Mouse (Mus musculus): ENCODE data around the gene Nav2. TPM values are rescaled to one million over a fixed set of nuclear protein-coding genes. Genes with fewer than 3 reads are reported as not detected.

The Nav2 gene
- total and polyA plus RNA-seq, 3 experiments = 4.8 to 6.9 (median 6.4) TPM

- DNase-seq = peak; percentile 29
Measured at GRCm38 (mm10) chr7:49558895-49559294, 650.4 kb downstream of the Nav2 start.

DNA sequence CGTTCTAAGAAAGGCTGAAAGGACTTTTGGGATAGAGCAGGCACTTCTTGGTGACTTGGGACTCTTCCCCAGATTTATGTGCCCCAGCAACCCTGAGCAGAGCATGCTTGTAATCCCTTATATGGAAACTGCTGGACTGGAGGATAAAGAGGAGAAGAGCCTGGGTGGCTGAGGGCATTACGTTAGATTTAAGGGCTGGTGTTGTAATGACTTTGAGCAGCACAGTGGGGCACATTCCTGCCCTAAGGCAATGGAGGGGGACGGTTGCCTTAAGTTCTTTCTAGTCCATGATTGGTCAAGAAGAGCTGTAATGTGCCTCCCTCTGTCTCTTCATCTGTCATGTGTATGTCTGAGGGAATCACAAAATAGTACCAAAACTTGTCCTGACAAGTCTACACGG, 651.5 kb downstream of the Nav2 start:
- DNase-seq = no peak

DNA sequence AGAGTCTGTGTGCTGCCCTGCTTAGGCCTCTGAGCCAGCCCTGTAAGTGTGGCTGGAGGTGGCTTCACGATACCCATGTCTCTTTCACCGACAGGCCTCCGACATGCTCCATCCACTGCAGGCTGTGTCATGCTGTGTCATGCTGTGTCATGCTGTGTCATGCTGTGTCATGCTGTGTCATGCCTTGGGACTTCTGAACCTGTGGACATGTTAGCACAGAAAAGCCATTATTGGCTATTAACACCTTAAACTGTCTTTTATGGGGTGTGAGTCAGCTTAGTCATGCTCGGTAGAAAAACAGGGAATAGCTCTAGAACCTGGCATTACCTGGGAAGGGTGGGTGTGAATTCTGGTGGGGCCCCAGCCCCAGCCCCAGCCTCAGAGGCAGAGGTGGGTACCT, 653.9 kb downstream of the Nav2 start:
- DNase-seq = no peak

GRCm38 (mm10) chr7:49562851-49563250, 654.3 kb downstream of the Nav2 start:
- no peak for DNase-seq

- DNase-seq = no peak
Measured at GRCm38 (mm10) chr7:49565084-49565483, 656.6 kb downstream of the Nav2 start.

GRCm38 (mm10) chr7:49565798-49566197, 657.3 kb downstream of the Nav2 start:
- no peak for DNase-seq

GRCm38 (mm10) chr7:49567346-49568034, 659.0 kb downstream of the Nav2 start:
- no peak for DNase-seq

- DNase-seq = no peak
Measured at GRCm38 (mm10) chr7:49569646-49570045, 661.1 kb downstream of the Nav2 start.

- DNase-seq = no peak
Measured at GRCm38 (mm10) chr7:49571606-49572005, 663.1 kb downstream of the Nav2 start.

- DNase-seq = no peak
Measured at GRCm38 (mm10) chr7:49575226-49575625, 666.7 kb downstream of the Nav2 start.

DNA sequence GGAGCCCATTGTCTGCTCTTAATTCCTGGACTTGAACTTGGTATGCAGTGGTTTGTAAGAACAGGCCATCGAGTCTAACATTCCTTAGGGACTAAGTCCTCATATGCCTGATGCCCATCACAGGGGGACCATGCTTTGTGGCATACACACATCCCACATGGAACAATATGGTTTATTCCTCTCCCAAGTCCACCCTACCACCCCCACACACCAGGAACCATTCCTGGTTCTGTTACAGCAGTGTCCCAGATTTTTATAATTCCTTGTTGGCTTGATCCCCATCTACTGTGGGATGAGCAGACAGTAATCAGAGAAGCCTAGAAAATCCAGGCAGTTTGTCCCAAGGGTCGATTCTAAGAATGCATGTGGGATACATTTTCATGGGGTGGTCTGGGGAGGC, 668.6 kb downstream of the Nav2 start:
- DNase-seq = no peak

DNA sequence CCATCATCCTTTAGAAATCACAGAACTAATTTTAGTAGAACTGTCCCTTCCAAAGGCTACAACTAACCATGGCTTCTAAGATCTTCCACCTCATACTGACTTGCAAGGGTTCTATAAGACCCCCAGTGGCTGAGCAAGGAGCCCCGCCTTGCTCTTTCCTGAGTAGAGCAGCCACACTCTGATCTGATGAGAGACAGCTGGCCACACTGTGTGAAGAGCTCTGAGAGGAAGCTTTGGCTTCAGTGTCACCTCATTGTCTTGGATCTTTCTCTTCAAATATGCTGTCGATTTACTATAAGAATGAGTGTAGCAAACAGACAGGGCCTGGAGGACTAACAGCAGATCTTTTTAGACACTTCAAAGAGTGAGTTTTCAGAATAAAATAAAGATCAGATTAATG, 673.4 kb downstream of the Nav2 start:
- no peak for DNase-seq

DNA sequence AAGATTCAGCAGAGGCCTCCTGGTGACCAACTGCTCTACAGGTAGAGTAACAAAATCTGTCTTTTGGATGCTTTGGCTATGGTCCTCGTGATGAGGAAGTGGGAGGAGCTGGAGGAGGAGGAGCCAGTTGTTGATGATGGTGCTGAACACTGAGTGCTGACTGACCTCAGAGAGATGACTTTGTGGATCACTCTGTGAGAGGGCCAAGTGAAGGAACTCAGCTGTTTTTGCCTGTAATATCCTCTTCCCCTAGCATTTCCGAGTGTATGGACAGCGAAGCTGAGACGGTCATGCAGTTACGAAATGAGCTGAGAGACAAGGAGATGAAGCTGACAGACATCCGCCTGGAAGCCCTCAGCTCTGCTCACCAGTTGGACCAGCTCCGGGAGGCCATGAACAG, 674.0 kb downstream of the Nav2 start:
- no peak for DNase-seq

GRCm38 (mm10) chr7:49583176-49583575, 674.7 kb downstream of the Nav2 start:
- DNase-seq = no peak

DNA sequence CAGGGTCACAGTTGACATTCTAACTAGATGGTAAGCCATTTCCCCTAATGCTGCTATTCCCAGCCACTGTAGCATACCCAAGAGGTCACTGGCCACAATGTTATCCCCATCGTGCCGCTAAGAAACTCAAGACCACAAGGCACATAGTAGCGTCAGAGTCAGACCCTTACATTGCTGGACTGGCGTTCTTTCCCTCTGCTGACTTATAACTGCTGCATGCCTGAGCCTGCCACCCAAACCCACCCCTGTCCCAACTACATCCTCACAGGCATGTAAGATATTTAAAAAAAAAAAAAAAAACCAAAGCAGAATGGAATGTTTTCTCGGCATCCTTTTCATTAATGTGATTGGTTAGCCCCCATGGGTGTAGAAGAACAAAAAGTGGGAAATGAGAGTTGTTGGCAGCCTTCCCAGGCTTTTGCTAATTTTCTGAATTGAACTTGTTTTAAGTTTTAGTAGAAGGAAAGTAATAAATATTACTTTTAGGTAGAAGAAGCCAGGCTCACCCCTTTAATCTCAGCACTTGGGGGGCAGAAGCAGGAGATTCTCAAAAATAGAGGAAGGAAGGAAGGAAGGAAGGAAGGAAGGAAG, 678.1 kb downstream of the Nav2 start:
- no peak for DNase-seq

- no peak for DNase-seq
Measured at GRCm38 (mm10) chr7:49589635-49590034, 681.1 kb downstream of the Nav2 start.

GRCm38 (mm10) chr7:49597776-49598175, 689.3 kb downstream of the Nav2 start:
- DNase-seq = no peak

- DNase-seq = no peak
Measured at GRCm38 (mm10) chr7:49598225-49598624, 689.7 kb downstream of the Nav2 start.

GRCm38 (mm10) chr7:49599950-49600349, 691.4 kb downstream of the Nav2 start:
- no peak for DNase-seq

- peak; percentile 69 for DNase-seq
Measured at GRCm38 (mm10) chr7:49601191-49601975, 692.9 kb downstream of the Nav2 start.

- DNase-seq = no peak
Measured at GRCm38 (mm10) chr7:49604244-49604643, 695.7 kb downstream of the Nav2 start.

DNA sequence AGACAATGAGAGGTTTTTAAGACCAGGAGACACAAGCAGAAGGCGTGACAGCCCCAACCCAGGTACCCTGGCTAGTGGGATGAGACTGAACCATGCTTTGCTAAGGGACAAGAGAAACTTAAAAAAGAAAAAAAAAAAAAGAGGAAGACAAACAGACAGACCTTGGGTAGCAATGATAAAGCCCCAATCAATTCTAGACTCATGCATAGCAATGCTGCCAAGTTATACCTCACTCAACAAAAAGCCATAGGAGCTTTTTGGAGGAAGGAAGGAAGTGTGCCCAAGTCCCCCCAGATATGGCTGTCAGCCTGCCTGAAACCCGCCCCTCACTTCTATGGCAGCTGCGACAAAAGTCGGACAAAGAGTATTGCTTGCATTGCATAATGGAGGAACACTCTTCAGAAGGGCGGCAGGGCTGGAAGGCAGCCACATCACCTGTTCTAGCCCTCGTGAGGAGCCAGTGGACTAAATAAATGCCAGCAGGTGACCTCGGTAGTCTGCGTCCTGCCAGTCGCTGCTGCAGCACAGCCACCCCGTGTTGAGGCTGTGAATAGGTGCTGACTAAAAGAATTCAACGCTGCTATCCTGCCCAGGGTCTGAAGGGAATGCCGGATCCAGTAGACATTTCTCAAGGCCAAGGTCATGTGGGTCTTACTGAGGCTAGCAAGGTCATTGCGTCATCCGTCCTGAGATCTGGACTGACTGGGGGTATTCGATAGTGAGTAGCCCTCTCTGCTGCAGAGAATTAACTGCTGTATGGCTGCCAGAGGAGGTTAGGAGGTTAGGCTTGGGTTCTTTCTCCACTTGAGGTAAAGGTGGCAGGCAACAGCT, 696.7 kb downstream of the Nav2 start:
- DNase-seq = peak; percentile 61

Measured in adrenal gland, adult 2 months (tissue).